Mouse (Mus musculus): ENCODE results near the gene Gm49673. TPM values are rescaled to one million over a fixed set of nuclear protein-coding genes. Genes with fewer than 3 reads are reported as not detected.
"Not testable (repeated sequence)": the region's sequence is repeated elsewhere in the genome, so short reads cannot be mapped to it uniquely, and the experiment has no call there.

Gene Gm49673
- total RNA-seq, 4 experiments from 2014 or later: 0.28 to 1.0 TPM; not detected in 2

- DNase-seq (ENCODE audit: low spot score in 2 of 2): peak; percentile 26 to 41
These were observed 101.4 kb downstream of the Gm49673 start for GRCm38 (mm10) chr17:8046178-8046577.

- not testable (repeated sequence) for DNase-seq (ENCODE audit: low spot score in 2 of 2)
These were observed 106.4 kb downstream of the Gm49673 start for GRCm38 (mm10) chr17:8041197-8041596.

- DNase-seq (ENCODE audit: low spot score in 2 of 2): not testable (repeated sequence)
These were observed 107.5 kb downstream of the Gm49673 start for GRCm38 (mm10) chr17:8039916-8040635.

- DNase-seq (ENCODE audit: low spot score in 2 of 2): not testable (repeated sequence)
These were observed 110.6 kb downstream of the Gm49673 start for GRCm38 (mm10) chr17:8036976-8037375.

Other genes with a start within 250 kb of the Gm49673 start
- gene Tagap, start 221.8 kb downstream of the Gm49673 start, total RNA-seq (2022): 1 to 10 TPM; 5.9 to 6.8 (median 6.6) TPM
- gene Rsph3a, start 202.2 kb downstream of the Gm49673 start, total RNA-seq (2022): 10 to 100 TPM; 27.8 to 50.4 (median 34.7) TPM
- 1 to 10 TPM; 4.0 to 9.4 (median 7.5) TPM for gene Rnaset2a, start 309 bp upstream of the Gm49673 start, total RNA-seq (2022)
- gene Fgfr1op, start 17.7 kb upstream of the Gm49673 start, total RNA-seq (2022): 10 to 100 TPM; 15.9 to 21.0 (median 19.5) TPM
- under 1 TPM; 0.56 to 0.91 (median 0.76) TPM for gene Ccr6, start 88.3 kb upstream of the Gm49673 start, total RNA-seq (2022)
- 100 to 1,000 TPM; 161 to 190 (median 175) TPM for gene Mpc1, start 135.1 kb upstream of the Gm49673 start, total RNA-seq (2022)
- gene Sft2d1, start 163.3 kb upstream of the Gm49673 start, total RNA-seq (2022): 10 to 100 TPM; 56.4 to 58.4 (median 57.0) TPM
- gene Prr18, start 189.7 kb upstream of the Gm49673 start, total RNA-seq (2022): 10 to 100 TPM; 26.4 to 28.5 (median 27.1) TPM
- gene T2, start 208.2 kb upstream of the Gm49673 start, total RNA-seq (2022): 1 to 10 TPM in 2 of 4 experiments, under 1 TPM in 2; 0.44 to 1.3 (median 0.87) TPM

Measured in left cerebral cortex, adult 8-10 months (tissue).